Comparison of ENCODE assay signal across 27 mouse cellular contexts in genomic region chr8:82285866-82286265, GRCm38 (mm10).
DNase-seq lines count a peak whose midpoint lies in the region; ATAC-seq and TF ChIP-seq lines count a peak whose summit lies in the region.
"Had no signal": no experiment of that assay in that cellular context is flagged by ENCODE, and none has a peak within 500 bp of the region (broad histone marks: within the 10 kb centered on the region; RNA-seq: fewer than 3 reads in every experiment).

No protein-coding gene starts in this region.

- no peak for ATAC-seq in hindbrain, postnatal 0 days
- ATAC-seq in hindbrain, embryonic 12.5 days (ENCODE audit: low FRiP score), result no peak
- peak; percentile 86 for ATAC-seq in cerebellum, adult (ENCODE audit: insufficient number of reproducible peaks, low FRiP score, low TSS enrichment)
- ATAC-seq: forebrain, embryonic 14.5 days; intestine, embryonic 16.5 days; liver, embryonic 12.5 days; lung, postnatal 0 days; midbrain, embryonic 15.5 days had no signal

- 83% methylated on average over 3 of the region's 3 CpGs for WGBS in hindbrain, postnatal 0 days
- 95% methylated on average over 3 of the region's 3 CpGs for whole genome bisulfite sequencing in hindbrain, embryonic 12.5 days

- no peak overlapping the region for H3K27ac ChIP-seq in hindbrain, postnatal 0 days
- no peak overlapping the region for H3K27ac ChIP-seq in hindbrain, embryonic 12.5 days
- H3K27ac ChIP-seq: embryonic facial prominence, embryonic 12.5 days; heart, embryonic 10.5 days; hindbrain, embryonic 15.5 days; liver, embryonic 12.5 days; midbrain, embryonic 15.5 days had no signal

- no peaks in the 10 kb centered on the region for H3K27me3 ChIP-seq in hindbrain, postnatal 0 days (ENCODE audit: insufficient read depth, low read length)
- H3K27me3 ChIP-seq in hindbrain, embryonic 12.5 days, result no peaks in the 10 kb centered on the region
- H3K27me3 ChIP-seq: embryonic facial prominence, embryonic 12.5 days; hindbrain, embryonic 15.5 days; liver, embryonic 12.5 days; midbrain, embryonic 15.5 days had no signal

- H3K4me2 ChIP-seq in hindbrain, postnatal 0 days (ENCODE audit: low read depth, low read length), result no peak overlapping the region
- no peak overlapping the region for H3K4me2 ChIP-seq in hindbrain, embryonic 12.5 days (replicated peaks)
- H3K4me2 ChIP-seq: embryonic facial prominence, embryonic 12.5 days; hindbrain, embryonic 15.5 days; liver, embryonic 12.5 days; midbrain, embryonic 15.5 days had no signal

- H3K36me3 ChIP-seq in hindbrain, postnatal 0 days (ENCODE audit: insufficient read depth, low read length), result no peaks in the 10 kb centered on the region
- no peaks in the 10 kb centered on the region for H3K36me3 ChIP-seq in hindbrain, embryonic 12.5 days
- H3K36me3 ChIP-seq: embryonic facial prominence, embryonic 12.5 days; G1E; heart, embryonic 10.5 days; hindbrain, embryonic 15.5 days; liver, embryonic 12.5 days; midbrain, embryonic 15.5 days had no signal

- no peak overlapping the region for H3K9ac ChIP-seq in hindbrain, postnatal 0 days (replicated peaks; ENCODE audit: low read length)
- no peak overlapping the region for H3K9ac ChIP-seq in hindbrain, embryonic 12.5 days
- H3K9ac ChIP-seq: embryonic facial prominence, embryonic 12.5 days; hindbrain, embryonic 15.5 days; liver, embryonic 12.5 days; midbrain, embryonic 15.5 days had no signal

- H3K4me1 ChIP-seq in hindbrain, postnatal 0 days (ENCODE audit: insufficient read depth, low read length), result no peaks in the 10 kb centered on the region
- no peaks in the 10 kb centered on the region for H3K4me1 ChIP-seq in hindbrain, embryonic 12.5 days
- H3K4me1 ChIP-seq: embryonic facial prominence, embryonic 12.5 days; heart, embryonic 10.5 days; hindbrain, embryonic 15.5 days; liver, embryonic 12.5 days; megakaryocyte, embryonic 14.5 days; midbrain, embryonic 15.5 days had no signal

- TF ChIP-seq CTCF in hindbrain, postnatal 0 days (IDR thresholded peaks at IDR 0.05; ENCODE audit: low read depth), result no peak

- peak; percentile 49 for DNase-seq in hindbrain, postnatal 0 days (ENCODE audit: low spot score)
- peak; percentile 45 for DNase-seq in cerebellum, adult 8-10 months
- peak; percentile 55 to 75 for DNase-seq in cerebellum, postnatal 25 days
- no peak for DNase-seq in heart, adult 8-10 months (ENCODE audit: low spot score)
- no peak for DNase-seq in right cerebral cortex, postnatal 10 days (ENCODE audit: low spot score in 2 of 2)
- DNase-seq: adrenal gland, adult 8-10 months; embryo, embryonic 11 days; gastrocnemius, postnatal 14 days; heart, postnatal 4 days; kidney, adult 8-10 months; kidney, postnatal 10 days; lung, adult 18-20 months; lung, postnatal 4 days; thymus, adult 2 months; thymus, postnatal 4 days had no signal

- no peaks in the 10 kb centered on the region for H3K9me3 ChIP-seq in hindbrain, postnatal 0 days (ENCODE audit: low read length)
- no peaks in the 10 kb centered on the region for H3K9me3 ChIP-seq in hindbrain, embryonic 12.5 days (replicated peaks)
- H3K9me3 ChIP-seq: embryonic facial prominence, embryonic 12.5 days; G1E; heart, embryonic 10.5 days; hindbrain, embryonic 15.5 days; liver, embryonic 12.5 days; megakaryocyte, embryonic 14.5 days; midbrain, embryonic 15.5 days had no signal

- no peak overlapping the region for H3K4me3 ChIP-seq in hindbrain, postnatal 0 days (ENCODE audit: low read length)
- H3K4me3 ChIP-seq in hindbrain, embryonic 12.5 days, result no peak overlapping the region
- H3K4me3 ChIP-seq: embryonic facial prominence, embryonic 12.5 days; heart, embryonic 10.5 days; hindbrain, embryonic 15.5 days; liver, embryonic 12.5 days; megakaryocyte, embryonic 14.5 days; midbrain, embryonic 15.5 days had no signal

Comparison
In these comparisons a context has a peak if more than half of its experiments do, and no peak if none do; other contexts are left out.
1. DNase-seq: peak in hindbrain, postnatal 0 days (single experiment), cerebellum, adult 8-10 months (single experiment) and cerebellum, postnatal 25 days (2 of 2); none in heart, adult 8-10 months (single experiment) and right cerebral cortex, postnatal 10 days (0 of 2).